Mouse (Mus musculus): Measurements from ENCODE around the gene Ccp110. TPM values are rescaled to one million over a fixed set of nuclear protein-coding genes. Genes with fewer than 3 reads are reported as not detected.

The Ccp110 gene
- polyA plus RNA-seq, 2 experiments, result 8.8 to 42.6 TPM

DNA sequence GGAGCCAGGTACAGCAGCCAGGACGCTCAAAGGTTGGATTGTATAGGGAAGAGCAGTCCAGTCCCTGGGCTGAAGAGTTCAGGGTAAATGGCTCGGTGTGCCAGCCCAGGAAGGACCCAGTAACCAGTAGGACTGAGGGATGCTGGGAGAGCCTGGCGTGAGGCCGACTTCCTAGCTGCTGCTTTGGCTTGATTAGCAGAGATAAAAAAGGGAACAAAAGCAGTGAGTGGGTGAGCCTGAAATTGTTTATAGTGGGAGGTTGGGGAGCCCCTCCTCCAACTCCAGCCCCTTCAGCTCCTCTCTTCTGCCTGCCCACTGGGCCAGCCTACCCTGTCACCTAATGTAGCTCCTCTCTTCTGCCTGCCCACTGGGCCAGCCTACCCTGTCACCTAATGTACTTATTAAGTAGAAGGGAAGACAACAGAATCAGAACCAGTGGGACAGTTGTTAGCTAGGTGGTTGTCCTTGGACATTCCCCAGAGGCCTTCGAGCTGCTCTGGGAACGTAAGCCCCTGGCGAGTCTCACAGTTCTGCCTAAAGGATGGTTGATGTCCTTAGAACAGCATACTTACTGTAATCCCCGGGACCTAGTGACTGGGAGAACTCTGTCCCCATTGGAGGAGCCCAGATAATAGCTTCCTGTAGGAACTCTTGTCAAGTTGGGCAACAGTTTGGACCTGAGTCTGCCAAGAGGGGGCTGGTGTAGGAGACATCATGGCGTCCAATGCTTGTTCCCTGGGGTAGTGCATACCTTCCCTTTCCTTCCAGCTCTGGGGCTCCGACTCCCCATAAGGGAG, 65.4 kb downstream of the Ccp110 start:
- 92% methylated on average over 10 of the region's 10 CpGs for WGBS
- peaks cover 74% of the 10 kb centered on the region for H3K36me3 ChIP-seq (ENCODE audit: control insufficient read depth, insufficient read depth, low read length)

DNA sequence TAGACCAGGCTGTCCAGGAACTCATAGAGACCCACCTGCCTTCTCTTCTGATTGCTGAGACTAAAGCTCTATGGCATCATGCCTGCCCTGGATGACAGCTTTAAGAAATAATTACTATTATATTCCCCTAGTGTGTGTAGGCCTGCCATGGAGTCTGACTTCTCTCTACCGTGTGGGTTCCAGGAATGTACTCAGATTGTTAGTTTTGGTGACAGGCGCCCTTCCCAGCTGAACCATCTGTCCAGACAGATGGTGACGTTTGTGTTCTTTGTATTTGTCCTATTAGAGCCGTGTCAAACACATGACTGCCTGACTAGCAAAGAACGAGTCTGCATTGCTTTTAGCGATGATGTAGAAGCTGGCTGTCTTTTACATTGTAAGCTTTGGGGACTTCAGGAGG, 66.2 kb downstream of the Ccp110 start:
- WGBS, result 85% methylated on average over 6 of the region's 6 CpGs
- H3K27ac ChIP-seq (replicated peaks; ENCODE audit: low read depth, low read length), result no peak overlapping the region
- no peaks in the 10 kb centered on the region for H3K4me1 ChIP-seq (ENCODE audit: control insufficient read depth, insufficient read depth, low read length)
- no peak for ATAC-seq (ENCODE audit: low FRiP score, low read depth)
- no peaks in the 10 kb centered on the region for H3K9me3 ChIP-seq (ENCODE audit: control insufficient read depth, low read length)
- no peak overlapping the region for H3K4me2 ChIP-seq (replicated peaks; ENCODE audit: low read depth, low read length, severe bottlenecking)
- no peak overlapping the region for H3K9ac ChIP-seq (ENCODE audit: low read depth, low read length, severe bottlenecking)
- no peak for DNase-seq (ENCODE audit: low spot score)
- H3K4me3 ChIP-seq (replicated peaks; ENCODE audit: low read length), result no peak overlapping the region
- H3K27me3 ChIP-seq (ENCODE audit: control insufficient read depth, insufficient read depth, low read length), result no peaks in the 10 kb centered on the region
- TF ChIP-seq POLR2A (IDR thresholded peaks at IDR 0.05; ENCODE audit: borderline replicate concordance, extremely low read depth, insufficient read depth, insufficient read length), result no peak
- peaks cover 72% of the 10 kb centered on the region for H3K36me3 ChIP-seq (ENCODE audit: control insufficient read depth, insufficient read depth, low read length)

More for the DNA sequence above, 65.4 kb downstream of the Ccp110 start:
- ATAC-seq (ENCODE audit: low FRiP score, low read depth) (no peak), DNase-seq (ENCODE audit: low spot score) (no peak)
- Histone ChIP-seq H3K4me3 (replicated peaks; ENCODE audit: low read length) (no peak overlapping the region), H3K9ac (ENCODE audit: low read depth, low read length, severe bottlenecking) (no peak overlapping the region), H3K27me3 (ENCODE audit: control insufficient read depth, insufficient read depth, low read length) (no peaks in the 10 kb centered on the region), H3K9me3 (ENCODE audit: control insufficient read depth, low read length) (no peaks in the 10 kb centered on the region), H3K4me2 (replicated peaks; ENCODE audit: low read depth, low read length, severe bottlenecking) (no peak overlapping the region), H3K27ac (replicated peaks; ENCODE audit: low read depth, low read length) (no peak overlapping the region), H3K4me1 (ENCODE audit: control insufficient read depth, insufficient read depth, low read length) (no peaks in the 10 kb centered on the region)
- no peak for TF ChIP-seq POLR2A (IDR thresholded peaks at IDR 0.05; ENCODE audit: borderline replicate concordance, extremely low read depth, insufficient read depth, insufficient read length)

DNA sequence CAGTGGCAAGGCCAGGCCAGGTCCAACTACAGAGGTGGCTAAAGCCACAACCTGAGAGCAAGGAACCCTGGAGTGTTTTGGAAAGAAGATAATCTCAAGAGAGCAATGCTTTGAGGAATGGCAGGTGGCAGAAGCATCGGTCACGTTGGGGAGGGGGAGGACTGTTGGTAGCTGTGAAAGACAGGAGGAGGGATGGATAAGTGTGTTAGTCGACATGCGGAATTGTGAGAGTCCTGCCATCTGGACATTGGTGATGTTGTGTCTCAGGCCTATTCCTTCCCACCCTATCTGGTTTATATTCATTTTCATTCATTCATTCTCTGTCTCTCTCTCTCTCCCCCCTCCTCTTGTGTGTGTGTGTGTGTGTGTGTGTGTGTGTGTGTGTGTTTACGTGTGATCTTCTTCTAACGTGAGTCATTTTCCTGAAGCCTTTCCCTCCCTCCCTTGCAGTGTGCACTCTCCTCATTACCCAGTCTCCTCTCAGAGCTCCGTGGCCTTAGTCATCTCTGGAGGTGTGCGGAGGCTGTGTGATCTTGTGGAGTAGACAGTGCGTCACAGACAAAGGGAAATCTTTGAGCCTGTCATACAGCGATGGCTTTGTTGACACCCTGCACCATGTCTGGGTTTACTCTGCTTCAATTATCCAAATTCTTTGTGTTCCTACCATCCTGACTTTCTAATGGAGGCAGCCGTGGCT, 71.1 kb downstream of the Ccp110 start:
- WGBS, result 91% methylated on average over 9 of the region's 11 CpGs
- ATAC-seq (ENCODE audit: low FRiP score, low read depth), result no peak
- Histone ChIP-seq H3K4me3 (replicated peaks; ENCODE audit: low read length) (no peak overlapping the region), H3K4me2 (replicated peaks; ENCODE audit: low read depth, low read length, severe bottlenecking) (no peak overlapping the region), H3K27ac (replicated peaks; ENCODE audit: low read depth, low read length) (no peak overlapping the region), H3K9ac (ENCODE audit: low read depth, low read length, severe bottlenecking) (no peak overlapping the region), H3K4me1 (ENCODE audit: control insufficient read depth, insufficient read depth, low read length) (no peaks in the 10 kb centered on the region), H3K27me3 (ENCODE audit: control insufficient read depth, insufficient read depth, low read length) (no peaks in the 10 kb centered on the region), H3K36me3 (ENCODE audit: control insufficient read depth, insufficient read depth, low read length) (peaks cover 50% of the 10 kb centered on the region), H3K9me3 (ENCODE audit: control insufficient read depth, low read length) (no peaks in the 10 kb centered on the region)
- no peak for TF ChIP-seq POLR2A (IDR thresholded peaks at IDR 0.05; ENCODE audit: borderline replicate concordance, extremely low read depth, insufficient read depth, insufficient read length)
- DNase-seq (ENCODE audit: low spot score), result no peak

DNA sequence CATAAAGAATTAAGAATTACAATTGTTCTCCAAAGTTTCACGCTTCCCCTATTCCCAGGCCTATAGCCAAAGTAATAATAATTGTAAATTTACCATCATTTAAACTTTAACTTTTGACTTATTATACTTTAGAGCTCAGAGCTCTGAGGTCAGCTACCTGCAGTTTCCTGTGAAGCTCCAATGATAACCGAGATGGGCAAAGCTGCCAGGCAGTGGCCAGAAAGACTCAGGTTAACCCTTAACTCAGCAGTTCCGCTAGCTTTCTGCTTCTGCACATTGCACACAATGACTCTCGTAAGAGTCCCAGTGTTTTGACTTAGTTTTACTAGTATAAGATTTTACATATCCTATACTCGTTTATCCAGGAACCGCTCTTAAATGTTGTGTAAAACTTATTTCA, 73.7 kb downstream of the Ccp110 start:
- Histone ChIP-seq H3K4me1 (ENCODE audit: control insufficient read depth, insufficient read depth, low read length) (no peaks in the 10 kb centered on the region), H3K4me2 (replicated peaks; ENCODE audit: low read depth, low read length, severe bottlenecking) (no peak overlapping the region), H3K36me3 (ENCODE audit: control insufficient read depth, insufficient read depth, low read length) (peaks cover 31% of the 10 kb centered on the region), H3K27ac (replicated peaks; ENCODE audit: low read depth, low read length) (no peak overlapping the region), H3K9me3 (ENCODE audit: control insufficient read depth, low read length) (no peaks in the 10 kb centered on the region), H3K27me3 (ENCODE audit: control insufficient read depth, insufficient read depth, low read length) (no peaks in the 10 kb centered on the region), H3K9ac (ENCODE audit: low read depth, low read length, severe bottlenecking) (no peak overlapping the region), H3K4me3 (replicated peaks; ENCODE audit: low read length) (no peak overlapping the region)
- ATAC-seq (ENCODE audit: low FRiP score, low read depth), result no peak
- no peak for DNase-seq (ENCODE audit: low spot score)
- TF ChIP-seq POLR2A (IDR thresholded peaks at IDR 0.05; ENCODE audit: borderline replicate concordance, extremely low read depth, insufficient read depth, insufficient read length), result no peak
- 78% methylated on average over 6 of the region's 6 CpGs for WGBS

Other genes with a start within 250 kb of the Ccp110 start
- 18.1 and 20.7 TPM in 2 replicates for gene Itpripl2, start 220.6 kb upstream of the Ccp110 start, polyA plus RNA-seq (2012; rRNA removed)
- 5.5 and 5.7 TPM in 2 replicates for gene Itpripl2, start 220.6 kb upstream of the Ccp110 start, polyA plus RNA-seq (2014; fragmentation: Nextera tagmentation; extraction: Ambion mirVana)
- 53.0 and 60.3 TPM in 2 replicates for gene Coq7, start 179.2 kb upstream of the Ccp110 start, polyA plus RNA-seq (2012; rRNA removed)
- 90.5 and 97.4 TPM in 2 replicates for gene Coq7, start 179.2 kb upstream of the Ccp110 start, polyA plus RNA-seq (2014; fragmentation: Nextera tagmentation; extraction: Ambion mirVana)
- 4.0 and 4.6 TPM in 2 replicates for gene Tmc7, start 127.8 kb upstream of the Ccp110 start, polyA plus RNA-seq (2012; rRNA removed)
- 4.4 and 4.5 TPM in 2 replicates for gene Tmc7, start 127.8 kb upstream of the Ccp110 start, polyA plus RNA-seq (2014; fragmentation: Nextera tagmentation; extraction: Ambion mirVana)
- 0.29 and 0.32 TPM in 2 replicates for gene Tmc5, start 115.3 kb upstream of the Ccp110 start, polyA plus RNA-seq (2012; rRNA removed)
- 0.15 and 0.37 TPM in 2 replicates for gene Tmc5, start 115.3 kb upstream of the Ccp110 start, polyA plus RNA-seq (2014; fragmentation: Nextera tagmentation; extraction: Ambion mirVana)
- gene Gde1, start 6.8 kb upstream of the Ccp110 start, polyA plus RNA-seq (2012; rRNA removed), result 72.4 and 153 TPM in 2 replicates
- gene Gde1, start 6.8 kb upstream of the Ccp110 start, polyA plus RNA-seq (2014; fragmentation: Nextera tagmentation; extraction: Ambion mirVana), result 81.3 and 89.9 TPM in 2 replicates
- 48.8 and 59.8 TPM in 2 replicates for gene Vps35l, start 27.7 kb downstream of the Ccp110 start, polyA plus RNA-seq (2012; rRNA removed)
- 65.8 and 67.1 TPM in 2 replicates for gene Vps35l, start 27.7 kb downstream of the Ccp110 start, polyA plus RNA-seq (2014; fragmentation: Nextera tagmentation; extraction: Ambion mirVana)
- gene Iqck, start 143.2 kb downstream of the Ccp110 start, polyA plus RNA-seq (2012; rRNA removed), result 2.5 and 2.6 TPM in 2 replicates
- 2.6 and 2.8 TPM in 2 replicates for gene Iqck, start 143.2 kb downstream of the Ccp110 start, polyA plus RNA-seq (2014; fragmentation: Nextera tagmentation; extraction: Ambion mirVana)
- 34.1 and 34.2 TPM in 2 replicates for gene Knop1, start 143.7 kb downstream of the Ccp110 start, polyA plus RNA-seq (2012; rRNA removed)
- 84.6 and 108 TPM in 2 replicates for gene Knop1, start 143.7 kb downstream of the Ccp110 start, polyA plus RNA-seq (2014; fragmentation: Nextera tagmentation; extraction: Ambion mirVana)

Data from limb, embryonic 14.5 days (tissue).